Mouse (Mus musculus): ENCODE results near the gene Olfr679. TPM values are rescaled to one million over a fixed set of nuclear protein-coding genes. Genes with fewer than 3 reads are reported as not detected.
"Not testable (repeated sequence)": the region's sequence is repeated elsewhere in the genome, so short reads cannot be mapped to it uniquely, and the experiment has no call there.

Olfr679 gene
- polyA plus RNA-seq (2015; fragmentation: Nextera tagmentation; extraction: Ambion mirVana), result not detected in 2 replicates

- Histone ChIP-seq H3K27ac (ENCODE audit: low read length) (no peak within 1 kb of the TSS), H3K4me2 (replicated peaks; ENCODE audit: low read depth, low read length) (no peak within 1 kb of the TSS), H3K4me3 (ENCODE audit: low read depth, low read length) (no peak within 1 kb of the TSS), H3K9me3 (ENCODE audit: low read length) (no peaks in the 10 kb centered on the region), H3K4me1 (ENCODE audit: insufficient read depth, low read depth, low read length) (no peaks in the 10 kb centered on the region), H3K9ac (replicated peaks; ENCODE audit: low read depth) (no peak within 1 kb of the TSS), H3K36me3 (ENCODE audit: insufficient read depth, low read length) (no peaks in the 10 kb centered on the region), H3K27me3 (replicated peaks; ENCODE audit: insufficient read depth, low read length) (no peaks in the 10 kb centered on the region)
- DNase-seq (ENCODE audit: low spot score), result no peak
- TF ChIP-seq EP300 (IDR thresholded peaks at IDR 0.05) (no peak), CTCF (IDR thresholded peaks at IDR 0.05) (no peak)
- WGBS, result 26% methylated on average over 1 of the region's 1 CpGs
- no peak for ATAC-seq
These were observed at the start of gene Olfr679 for GRCm38 (mm10) chr7:105080905-105081304. TSS of gene Olfr679 (plus strand) at chr7:105081205.

- ATAC-seq (no peak), DNase-seq (ENCODE audit: low spot score) (no peak)
- no peaks in the 10 kb centered on the region for H3K36me3 ChIP-seq (ENCODE audit: insufficient read depth, low read length)
- no peak within 1 kb of the TSS for H3K9ac ChIP-seq (replicated peaks; ENCODE audit: low read depth)
- TF ChIP-seq CTCF (IDR thresholded peaks at IDR 0.05) (no peak), EP300 (IDR thresholded peaks at IDR 0.05) (no peak)
- H3K4me2 ChIP-seq (replicated peaks; ENCODE audit: low read depth, low read length), result no peak within 1 kb of the TSS
- H3K4me3 ChIP-seq (ENCODE audit: low read depth, low read length), result no peak within 1 kb of the TSS
- H3K9me3 ChIP-seq (ENCODE audit: low read length), result no peaks in the 10 kb centered on the region
- no peaks in the 10 kb centered on the region for H3K4me1 ChIP-seq (ENCODE audit: insufficient read depth, low read depth, low read length)
- H3K27me3 ChIP-seq (replicated peaks; ENCODE audit: insufficient read depth, low read length), result no peaks in the 10 kb centered on the region
- H3K27ac ChIP-seq (ENCODE audit: low read length), result no peak within 1 kb of the TSS
These were observed 48.6 kb upstream of the Olfr679 start, which contains the start of gene Olfr676 for GRCm38 (mm10) chr7:105032398-105032797. TSS of gene Olfr676 (plus strand) at chr7:105032698.

GRCm38 (mm10) chr7:105033836-105034235 lies 47.2 kb upstream of the Olfr679 start:
- not testable (repeated sequence) for H3K4me1 ChIP-seq (ENCODE audit: insufficient read depth, low read depth, low read length); H3K4me3 ChIP-seq (ENCODE audit: low read depth, low read length); H3K27ac ChIP-seq (ENCODE audit: low read length); H3K9me3 ChIP-seq (ENCODE audit: low read length); H3K36me3 ChIP-seq (ENCODE audit: insufficient read depth, low read length); ATAC-seq; H3K9ac ChIP-seq (replicated peaks; ENCODE audit: low read depth); H3K4me2 ChIP-seq (replicated peaks; ENCODE audit: low read depth, low read length); DNase-seq (ENCODE audit: low spot score); H3K27me3 ChIP-seq (replicated peaks; ENCODE audit: insufficient read depth, low read length)
- WGBS, result 51% methylated on average over 5 of the region's 5 CpGs

GRCm38 (mm10) chr7:105058951-105059350 lies 22.1 kb upstream of the Olfr679 start:
- H3K27ac ChIP-seq (ENCODE audit: low read length), result no peak overlapping the region
- no peaks in the 10 kb centered on the region for H3K4me1 ChIP-seq (ENCODE audit: insufficient read depth, low read depth, low read length)
- DNase-seq (ENCODE audit: low spot score) (no peak), ATAC-seq (no peak)
- H3K9me3 ChIP-seq (ENCODE audit: low read length), result no peaks in the 10 kb centered on the region
- TF ChIP-seq EP300 (IDR thresholded peaks at IDR 0.05), result no peak
- TF ChIP-seq CTCF (IDR thresholded peaks at IDR 0.05), result no peak
- H3K9ac ChIP-seq (replicated peaks; ENCODE audit: low read depth), result no peak overlapping the region
- H3K36me3 ChIP-seq (ENCODE audit: insufficient read depth, low read length), result no peaks in the 10 kb centered on the region
- H3K4me2 ChIP-seq (replicated peaks; ENCODE audit: low read depth, low read length), result no peak overlapping the region
- no peaks in the 10 kb centered on the region for H3K27me3 ChIP-seq (replicated peaks; ENCODE audit: insufficient read depth, low read length)
- no peak overlapping the region for H3K4me3 ChIP-seq (ENCODE audit: low read depth, low read length)

GRCm38 (mm10) chr7:105064175-105064574 lies 16.8 kb upstream of the Olfr679 start, which contains the start of gene Olfr678:
TSS of gene Olfr678 (plus strand) at chr7:105064475.
- H3K27ac ChIP-seq (ENCODE audit: low read length), result no peak within 1 kb of the TSS
- no peaks in the 10 kb centered on the region for H3K27me3 ChIP-seq (replicated peaks; ENCODE audit: insufficient read depth, low read length)
- no peak for DNase-seq (ENCODE audit: low spot score)
- H3K9me3 ChIP-seq (ENCODE audit: low read length), result no peaks in the 10 kb centered on the region
- ATAC-seq, result no peak
- H3K4me3 ChIP-seq (ENCODE audit: low read depth, low read length), result no peak within 1 kb of the TSS
- no peak within 1 kb of the TSS for H3K9ac ChIP-seq (replicated peaks; ENCODE audit: low read depth)
- no peak within 1 kb of the TSS for H3K4me2 ChIP-seq (replicated peaks; ENCODE audit: low read depth, low read length)
- no peaks in the 10 kb centered on the region for H3K4me1 ChIP-seq (ENCODE audit: insufficient read depth, low read depth, low read length)
- TF ChIP-seq EP300 (IDR thresholded peaks at IDR 0.05), result no peak
- no peak for TF ChIP-seq CTCF (IDR thresholded peaks at IDR 0.05)
- H3K36me3 ChIP-seq (ENCODE audit: insufficient read depth, low read length), result no peaks in the 10 kb centered on the region
- WGBS, result 80% methylated on average over 1 of the region's 1 CpGs

GRCm38 (mm10) chr7:105092717-105093116 lies 11.7 kb downstream of the Olfr679 start, which contains the start of gene Olfr680-ps1:
TSS of gene Olfr680-ps1 (minus strand) at chr7:105092817.
- H3K36me3 ChIP-seq (ENCODE audit: insufficient read depth, low read length); DNase-seq (ENCODE audit: low spot score); H3K9ac ChIP-seq (replicated peaks; ENCODE audit: low read depth); H3K4me3 ChIP-seq (ENCODE audit: low read depth, low read length); H3K4me1 ChIP-seq (ENCODE audit: insufficient read depth, low read depth, low read length); ATAC-seq; H3K4me2 ChIP-seq (replicated peaks; ENCODE audit: low read depth, low read length); H3K27ac ChIP-seq (ENCODE audit: low read length); H3K27me3 ChIP-seq (replicated peaks; ENCODE audit: insufficient read depth, low read length); H3K9me3 ChIP-seq (ENCODE audit: low read length): not testable (repeated sequence)

- Histone ChIP-seq H3K4me3 (ENCODE audit: low read depth, low read length) (no peak within 1 kb of the TSS), H3K4me2 (replicated peaks; ENCODE audit: low read depth, low read length) (no peak within 1 kb of the TSS), H3K27ac (ENCODE audit: low read length) (no peak within 1 kb of the TSS), H3K27me3 (replicated peaks; ENCODE audit: insufficient read depth, low read length) (no peaks in the 10 kb centered on the region), H3K9me3 (ENCODE audit: low read length) (no peaks in the 10 kb centered on the region), H3K9ac (replicated peaks; ENCODE audit: low read depth) (no peak within 1 kb of the TSS), H3K36me3 (ENCODE audit: insufficient read depth, low read length) (no peaks in the 10 kb centered on the region), H3K4me1 (ENCODE audit: insufficient read depth, low read depth, low read length) (no peaks in the 10 kb centered on the region)
- ATAC-seq (no peak), DNase-seq (ENCODE audit: low spot score) (no peak)
- no peak for TF ChIP-seq CTCF (IDR thresholded peaks at IDR 0.05)
- no peak for TF ChIP-seq EP300 (IDR thresholded peaks at IDR 0.05)
These were observed 35.5 kb downstream of the Olfr679 start, which contains the start of gene Olfr681 for GRCm38 (mm10) chr7:105116536-105116935. TSS of gene Olfr681 (plus strand) at chr7:105116836.

Other genes with a start within 250 kb of the Olfr679 start
- not detected in 2 replicates for gene Usp17lb, start 238.6 kb upstream of the Olfr679 start, polyA plus RNA-seq (2015; fragmentation: Nextera tagmentation; extraction: Ambion mirVana)
- not detected in 2 replicates for gene Usp17la, start 224.2 kb upstream of the Olfr679 start, polyA plus RNA-seq (2015; fragmentation: Nextera tagmentation; extraction: Ambion mirVana)
- gene Olfr665, start 203.2 kb upstream of the Olfr679 start, polyA plus RNA-seq (2015; fragmentation: Nextera tagmentation; extraction: Ambion mirVana), result not detected in 2 replicates
- not detected in 2 replicates for gene Olfr666, start 185.3 kb upstream of the Olfr679 start, polyA plus RNA-seq (2015; fragmentation: Nextera tagmentation; extraction: Ambion mirVana)
- gene Olfr667, start 159.7 kb upstream of the Olfr679 start, polyA plus RNA-seq (2015; fragmentation: Nextera tagmentation; extraction: Ambion mirVana), result not detected in 2 replicates
- not detected in 2 replicates for gene Olfr668, start 153.1 kb upstream of the Olfr679 start, polyA plus RNA-seq (2015; fragmentation: Nextera tagmentation; extraction: Ambion mirVana)
- gene Olfr669, start 147.0 kb upstream of the Olfr679 start, polyA plus RNA-seq (2015; fragmentation: Nextera tagmentation; extraction: Ambion mirVana), result not detected in 2 replicates
- gene Olfr670, start 118.6 kb upstream of the Olfr679 start, polyA plus RNA-seq (2015; fragmentation: Nextera tagmentation; extraction: Ambion mirVana), result not detected in 2 replicates
- gene Olfr671, start 102.1 kb upstream of the Olfr679 start, polyA plus RNA-seq (2015; fragmentation: Nextera tagmentation; extraction: Ambion mirVana), result not detected in 2 replicates
- not detected in 2 replicates for gene Olfr672, start 79.2 kb upstream of the Olfr679 start, polyA plus RNA-seq (2015; fragmentation: Nextera tagmentation; extraction: Ambion mirVana)
- not detected in 2 replicates for gene Olfr675, start 52.7 kb upstream of the Olfr679 start, polyA plus RNA-seq (2015; fragmentation: Nextera tagmentation; extraction: Ambion mirVana)
- not detected in 2 replicates for gene Olfr676, start 48.5 kb upstream of the Olfr679 start, polyA plus RNA-seq (2015; fragmentation: Nextera tagmentation; extraction: Ambion mirVana)
- not detected in 2 replicates for gene Olfr677, start 29.8 kb upstream of the Olfr679 start, polyA plus RNA-seq (2015; fragmentation: Nextera tagmentation; extraction: Ambion mirVana)
- not detected in 2 replicates for gene Olfr678, start 16.7 kb upstream of the Olfr679 start, polyA plus RNA-seq (2015; fragmentation: Nextera tagmentation; extraction: Ambion mirVana)
- gene Olfr680-ps1, start 11.6 kb downstream of the Olfr679 start, polyA plus RNA-seq (2015; fragmentation: Nextera tagmentation; extraction: Ambion mirVana), result not detected in 2 replicates
- gene Olfr681, start 35.6 kb downstream of the Olfr679 start, polyA plus RNA-seq (2015; fragmentation: Nextera tagmentation; extraction: Ambion mirVana), result not detected in 2 replicates
- gene Olfr683, start 65.8 kb downstream of the Olfr679 start, polyA plus RNA-seq (2015; fragmentation: Nextera tagmentation; extraction: Ambion mirVana), result not detected in 2 replicates
- gene Olfr684, start 82.4 kb downstream of the Olfr679 start, polyA plus RNA-seq (2015; fragmentation: Nextera tagmentation; extraction: Ambion mirVana), result not detected in 2 replicates
- gene Olfr685, start 104.8 kb downstream of the Olfr679 start, polyA plus RNA-seq (2015; fragmentation: Nextera tagmentation; extraction: Ambion mirVana), result not detected in 2 replicates
- gene Olfr686, start 126.3 kb downstream of the Olfr679 start, polyA plus RNA-seq (2015; fragmentation: Nextera tagmentation; extraction: Ambion mirVana), result not detected in 2 replicates
- not detected in 2 replicates for gene Olfr688, start 206.9 kb downstream of the Olfr679 start, polyA plus RNA-seq (2015; fragmentation: Nextera tagmentation; extraction: Ambion mirVana)
- not detected in 2 replicates for gene Olfr689, start 230.0 kb downstream of the Olfr679 start, polyA plus RNA-seq (2015; fragmentation: Nextera tagmentation; extraction: Ambion mirVana)